Mouse (Mus musculus) bone marrow macrophage, adult 2 months (primary cell): ENCODE data around the gene Kdelr2. TPM values are rescaled to one million over a fixed set of nuclear protein-coding genes. Genes with fewer than 3 reads are reported as not detected.

Source experiments
- H3K27ac ChIP-seq: 2 replicates; pipeline ENCODE4 v1.5.1; 2012; ENCODE audit warnings: low read depth, low read length; ENCODE audit not compliant: insufficient read depth
- H3K4me1 ChIP-seq: 2 replicates; pipeline ENCODE4 v1.6.1; 2012; ENCODE audit warnings: low read length; ENCODE audit not compliant: control insufficient read depth, insufficient read depth
- H3K4me3 ChIP-seq: 2 replicates; pipeline ENCODE4 v1.5.1; 2012; ENCODE audit warnings: mild to moderate bottlenecking, low read length, moderate library complexity; ENCODE audit not compliant: insufficient read depth
- CTCF ChIP-seq: IDR thresholded peaks from 2 replicates; pipeline ENCODE4 v1.5.1; 2012; ENCODE audit warnings: low read depth, mild to moderate bottlenecking, low read length, moderate library complexity
- POLR2A ChIP-seq: IDR thresholded peaks from 2 replicates; pipeline ENCODE4 v1.6.1; 2012; ENCODE audit warnings: mild to moderate bottlenecking, low read depth, low read length, borderline replicate concordance
- polyA plus RNA-seq: library from polyadenylated mRNA; stranded (reverse); fragments of >200 nt; gene quantifications from 2 replicates; pipeline ENCODE4 v1.2.4, GENCODE M21; 2012; ENCODE audit not compliant: missing spikeins, insufficient read depth, insufficient read length

The Kdelr2 gene
- polyA plus RNA-seq, 1 experiment = 51.3 TPM

DNA sequence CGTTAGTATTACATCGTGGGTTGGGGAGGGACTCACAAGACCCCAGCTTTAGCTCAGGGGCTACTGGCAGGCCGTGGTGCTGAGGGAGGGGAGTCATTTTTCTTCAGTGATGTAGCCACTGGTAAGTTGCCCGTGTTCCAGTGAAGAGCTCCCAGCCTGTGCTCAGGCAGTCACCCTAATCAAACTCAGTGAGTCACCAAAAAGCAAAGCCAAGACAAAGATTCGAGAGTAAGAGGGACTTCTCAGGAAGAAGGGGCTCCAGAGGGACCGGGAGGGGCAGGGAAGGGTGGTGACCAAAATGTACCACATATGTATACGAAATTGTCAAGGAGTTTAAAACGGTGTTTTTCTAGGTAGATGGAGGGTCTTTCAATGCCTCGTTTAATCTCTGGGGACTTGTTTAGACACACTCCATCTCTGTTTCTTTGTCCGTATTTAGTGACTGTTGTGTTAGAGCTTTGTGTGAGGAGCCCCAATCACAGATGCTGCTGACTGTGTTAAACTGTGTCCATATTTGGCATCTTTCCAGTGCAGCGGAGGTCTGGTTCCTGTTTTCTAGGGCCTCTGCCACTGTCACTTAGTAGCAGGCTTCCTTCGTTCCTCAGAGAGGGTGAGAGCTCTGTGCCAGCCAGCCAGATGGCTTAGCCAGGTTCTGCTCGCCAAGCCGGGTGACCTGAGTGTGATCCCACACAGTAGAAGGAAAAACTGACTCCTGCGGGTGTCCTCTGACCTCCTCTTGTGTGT is 67.0 kb downstream of the Kdelr2 start:
- TF ChIP-seq POLR2A (no peak), CTCF (no peak)
- Histone ChIP-seq H3K4me1 (peaks cover 53% of the 10 kb centered on the region), H3K4me3 (peak overlapping the region; percentile 13), H3K27ac (peak overlapping the region; percentile 99)

GRCm38 (mm10) chr5:143471165-143471546 is 67.5 kb downstream of the Kdelr2 start:
- TF ChIP-seq CTCF (0 out of 2 replicates have a peak, but pooled peaks have one; percentile 8), POLR2A (no peak)
- 0 out of 2 replicates have a peak overlapping the region, but pooled peaks have one; percentile 2 for H3K4me3 ChIP-seq
- H3K4me1 ChIP-seq = peaks cover 56% of the 10 kb centered on the region
- peak overlapping the region; percentile 99 for H3K27ac ChIP-seq

Other genes with a start within 250 kb of the Kdelr2 start
- 5.7 and 7.2 TPM in 2 replicates for gene Rbak, start 223.1 kb upstream of the Kdelr2 start, polyA plus RNA-seq
- gene Spdye4b, start 222.8 kb upstream of the Kdelr2 start, polyA plus RNA-seq = not detected in 2 replicates
- not detected in 2 replicates for gene Spdye4a, start 176.9 kb upstream of the Kdelr2 start, polyA plus RNA-seq
- gene Zfp12, start 168.7 kb upstream of the Kdelr2 start, polyA plus RNA-seq = 8.8 and 10.2 TPM in 2 replicates
- 1.7 and 2.9 TPM in 2 replicates for gene Zfp316, start 133.8 kb upstream of the Kdelr2 start, polyA plus RNA-seq
- gene Zfp853, start 110.2 kb upstream of the Kdelr2 start, polyA plus RNA-seq = not detected in 2 replicates
- gene E130309D02Rik, start 88.5 kb upstream of the Kdelr2 start, polyA plus RNA-seq = 11.2 and 14.3 TPM in 2 replicates
- gene Zdhhc4, start 74.6 kb upstream of the Kdelr2 start, polyA plus RNA-seq = 36.2 and 45.4 TPM in 2 replicates
- gene Grid2ip, start 46.5 kb upstream of the Kdelr2 start, polyA plus RNA-seq = not detected in 2 replicates
- gene Daglb, start 60.7 kb downstream of the Kdelr2 start, polyA plus RNA-seq = 60.0 and 64.7 TPM in 2 replicates
- gene Rac1, start 124.2 kb downstream of the Kdelr2 start, polyA plus RNA-seq = 551 and 587 TPM in 2 replicates
- 21.0 and 26.1 TPM in 2 replicates for gene Cyth3, start 218.6 kb downstream of the Kdelr2 start, polyA plus RNA-seq